Mouse (Mus musculus): ENCODE data around the gene Rcor1.

Rcor1 gene

DNA sequence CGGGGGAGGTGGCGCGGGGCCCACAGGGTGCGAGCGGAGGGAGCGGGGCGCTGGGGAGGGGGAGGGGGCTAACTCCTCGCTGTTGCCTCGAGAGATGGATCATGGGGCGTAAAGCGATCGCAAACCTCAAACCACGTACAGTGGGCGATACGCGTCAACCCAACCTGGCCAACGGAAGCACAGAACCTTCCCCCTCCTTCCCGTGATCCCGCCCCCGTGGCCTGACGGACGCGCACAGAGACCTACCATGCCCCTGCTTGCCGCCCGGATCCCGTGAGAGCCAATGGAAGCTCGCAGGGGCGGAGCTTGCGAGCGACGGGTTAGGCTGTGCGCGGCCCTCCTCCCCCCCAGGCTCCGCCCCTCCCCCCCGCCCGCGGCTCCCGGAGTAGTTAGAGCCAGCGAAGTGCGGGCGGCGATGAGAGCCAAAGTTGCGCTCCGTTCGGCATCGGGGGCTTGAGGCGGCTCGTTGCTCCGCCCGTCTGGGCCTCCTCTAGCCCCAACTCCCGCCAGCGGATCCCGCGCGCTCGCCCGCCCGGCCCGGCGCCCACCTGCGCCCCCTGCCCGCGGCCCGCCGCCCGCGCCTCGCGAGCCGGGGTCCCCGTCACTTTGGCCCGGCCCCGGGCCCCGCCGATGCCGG, at the start of gene Rcor1:
TSS of gene Rcor1 (plus strand) at position 376 of the 637 bp plus-strand sequence.
- in situ Hi-C loops (cut with MboI; ENCODE audit: low sequenced_read_pairs) = no loop called here

DNA sequence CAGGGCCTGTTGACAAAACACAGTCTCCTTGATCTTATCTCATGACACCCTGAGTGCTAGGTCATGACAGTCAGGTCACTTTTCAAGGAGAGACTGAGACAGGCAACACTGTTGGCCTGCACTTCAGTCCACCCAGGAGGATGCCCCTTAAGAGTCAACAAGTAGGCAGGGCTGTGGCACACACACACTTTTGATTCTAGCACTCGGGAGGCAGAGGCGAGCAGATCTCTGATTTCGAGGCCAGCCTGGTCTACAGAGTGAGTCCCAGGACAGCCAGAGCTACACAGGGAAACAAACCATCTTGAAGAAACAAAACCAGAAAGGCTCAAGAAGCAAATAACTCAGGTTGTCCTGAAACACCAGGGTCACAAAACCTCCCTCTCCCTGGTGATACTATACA, 49.7 kb upstream of the Rcor1 start:
- in situ Hi-C loops (cut with MboI; ENCODE audit: low sequenced_read_pairs) = no loop called here

DNA sequence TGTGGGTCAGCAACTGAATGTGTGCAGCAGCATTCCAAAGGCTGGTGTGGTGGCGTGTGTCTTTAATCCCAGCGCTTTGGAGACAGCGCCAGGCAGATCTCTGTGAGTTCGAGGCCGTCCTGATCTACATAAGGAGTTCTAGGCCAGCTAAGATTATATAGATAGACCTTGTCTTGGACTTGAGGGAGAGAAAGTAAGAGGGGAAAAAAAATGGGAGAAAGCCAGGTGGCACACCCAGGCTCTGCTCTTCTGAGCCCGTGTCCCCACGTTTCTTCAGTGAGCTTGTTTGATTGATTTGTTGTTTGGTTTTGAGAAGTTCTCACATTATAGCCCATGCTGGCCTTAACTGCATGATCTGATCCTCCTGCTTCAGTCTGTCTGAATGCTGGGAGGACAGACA, 48.7 kb upstream of the Rcor1 start:
- in situ Hi-C loops (cut with MboI; ENCODE audit: low sequenced_read_pairs) = no loop called here

DNA sequence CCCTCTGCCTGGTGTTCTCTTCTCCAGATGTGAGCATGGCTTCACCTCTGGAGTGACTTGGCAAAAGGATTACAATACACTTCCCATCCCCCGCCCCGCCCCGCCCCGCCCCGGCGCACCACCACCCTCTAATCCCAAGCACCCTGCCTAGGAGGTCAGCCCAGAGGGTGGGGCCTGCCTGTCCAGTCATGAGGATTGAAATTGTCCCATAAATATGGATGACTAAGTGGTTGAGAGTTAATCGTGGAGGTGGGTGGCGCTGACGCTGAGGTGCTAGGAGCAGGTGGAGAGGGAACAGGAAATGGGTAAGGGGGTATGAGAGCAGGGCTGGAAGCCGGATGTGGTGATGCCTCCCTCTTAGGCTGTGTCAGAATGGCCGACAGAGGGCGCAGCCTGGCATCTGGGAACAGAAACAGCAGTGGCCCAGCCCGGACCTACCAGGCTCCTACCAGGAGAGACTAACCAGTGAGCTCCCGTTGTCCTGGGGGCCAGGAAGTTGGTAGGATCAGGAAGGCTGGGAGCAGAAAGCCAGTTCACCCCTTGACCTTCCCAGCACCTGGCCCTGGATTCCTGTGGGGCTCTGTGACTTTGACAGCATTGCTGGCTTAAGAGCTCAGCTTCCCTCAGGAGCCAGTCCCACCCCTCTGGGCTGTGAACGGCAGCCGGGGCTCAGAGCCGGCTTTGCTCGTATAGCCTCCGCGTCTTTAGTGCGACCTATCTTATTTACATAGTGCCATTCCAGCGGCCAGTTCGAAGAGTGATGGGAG, 47.6 kb upstream of the Rcor1 start:
- in situ Hi-C loops (cut with MboI; ENCODE audit: low sequenced_read_pairs) = no loop called here

DNA sequence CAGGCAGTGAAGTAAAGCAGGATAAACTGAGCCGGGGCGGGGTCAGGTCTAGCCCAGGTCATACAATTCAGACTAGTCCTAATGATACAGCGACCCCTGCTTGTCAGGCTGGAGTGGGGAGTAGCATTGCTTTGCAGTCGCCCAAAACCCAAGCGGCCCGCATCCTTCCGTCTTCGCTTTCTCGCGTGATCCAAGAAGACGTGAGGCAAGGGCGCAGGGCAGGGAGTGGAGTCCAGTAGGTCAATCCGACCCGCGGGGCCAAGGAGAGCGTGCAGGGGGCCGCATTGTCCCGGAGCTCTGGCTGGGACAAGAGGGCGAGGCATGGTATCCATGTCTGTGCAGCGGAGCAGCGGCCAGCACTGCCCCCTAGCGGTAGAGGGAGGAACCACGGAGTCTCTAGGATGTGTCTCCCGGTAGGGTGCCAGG, 47.0 kb upstream of the Rcor1 start:
- in situ Hi-C loops (cut with MboI; ENCODE audit: low sequenced_read_pairs) = no loop called here

DNA sequence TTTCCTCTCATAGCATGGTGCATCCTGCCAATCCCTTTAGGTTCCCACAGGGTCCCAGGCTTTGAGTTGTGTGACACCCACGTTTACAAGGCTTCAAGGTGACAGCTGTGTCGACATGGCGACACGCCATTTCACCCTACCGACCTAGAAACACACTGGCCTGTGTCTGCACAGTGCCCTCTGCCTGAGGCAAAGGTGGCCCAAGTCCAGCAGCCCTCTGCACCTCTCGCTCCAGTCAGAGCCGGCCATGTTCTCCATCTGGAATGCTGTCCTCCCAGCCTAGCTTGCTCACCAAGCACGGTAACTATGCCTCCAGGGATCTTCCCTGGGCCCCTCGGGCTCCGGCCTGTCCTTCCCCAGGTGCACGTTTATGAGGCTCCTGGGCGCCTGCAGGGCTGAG, 46.4 kb upstream of the Rcor1 start:
- in situ Hi-C loops (cut with MboI; ENCODE audit: low sequenced_read_pairs) = no loop called here

DNA sequence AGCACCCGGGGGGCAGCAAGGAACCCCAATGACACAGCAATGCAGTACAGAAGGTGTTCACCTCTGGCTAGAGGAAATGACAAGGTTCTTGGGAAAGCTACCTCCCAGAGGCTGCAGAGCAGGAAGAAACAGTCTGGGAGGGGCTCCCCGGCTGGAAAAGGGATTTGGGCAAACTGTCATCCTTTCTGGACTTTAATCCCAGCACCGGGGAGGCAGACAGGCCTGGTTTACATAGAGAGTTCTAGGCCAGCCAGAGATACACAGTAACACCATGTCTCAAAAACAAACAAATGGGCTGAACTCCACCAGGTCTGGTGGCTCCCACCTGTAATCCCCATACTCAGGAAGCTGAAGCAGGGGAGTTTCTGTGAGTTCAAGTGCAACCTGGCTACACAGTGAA, 45.9 kb upstream of the Rcor1 start:
- in situ Hi-C loops (cut with MboI; ENCODE audit: low sequenced_read_pairs) = no loop called here

DNA sequence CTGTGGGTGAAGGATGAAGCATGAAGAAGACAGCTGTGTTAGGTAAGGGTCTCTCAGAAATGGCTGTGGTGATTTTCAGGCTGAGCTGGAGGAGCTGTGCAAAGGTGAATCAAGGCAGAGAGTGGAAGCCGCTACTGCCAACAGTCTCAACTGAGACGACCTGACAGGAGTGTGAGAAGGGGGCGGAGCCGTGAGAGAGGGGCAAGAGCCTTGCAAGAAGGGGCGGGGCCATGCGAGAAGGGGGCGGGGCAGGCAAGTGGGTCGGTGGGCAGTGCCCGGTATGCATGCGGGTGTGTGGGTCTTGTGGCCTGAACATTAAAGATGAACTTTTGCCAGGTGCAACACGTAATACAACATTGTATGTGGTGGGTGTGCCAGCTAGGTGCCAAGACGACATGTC, 44.5 kb upstream of the Rcor1 start:
- in situ Hi-C loops (cut with MboI; ENCODE audit: low sequenced_read_pairs) = no loop called here

DNA sequence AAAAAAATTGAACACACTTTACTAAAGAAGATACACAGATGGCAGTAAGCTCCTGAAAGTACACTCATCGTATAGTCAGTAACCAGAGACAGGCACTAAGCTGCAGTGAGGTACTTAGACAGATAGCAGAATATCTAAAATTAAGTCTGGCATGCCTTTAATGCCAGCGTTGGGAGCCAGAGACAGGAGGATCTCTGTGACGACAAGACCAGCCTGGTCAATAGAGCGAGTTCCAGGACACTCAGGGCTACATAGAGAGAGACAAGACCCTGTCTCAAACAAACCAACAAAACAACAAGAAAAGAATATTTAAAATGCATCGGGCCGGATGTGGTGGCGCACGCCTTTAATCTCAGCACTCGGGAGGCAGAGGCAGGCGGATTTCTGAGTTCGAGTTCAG, 41.1 kb upstream of the Rcor1 start:
- in situ Hi-C loops (cut with MboI; ENCODE audit: low sequenced_read_pairs) = no loop called here

DNA sequence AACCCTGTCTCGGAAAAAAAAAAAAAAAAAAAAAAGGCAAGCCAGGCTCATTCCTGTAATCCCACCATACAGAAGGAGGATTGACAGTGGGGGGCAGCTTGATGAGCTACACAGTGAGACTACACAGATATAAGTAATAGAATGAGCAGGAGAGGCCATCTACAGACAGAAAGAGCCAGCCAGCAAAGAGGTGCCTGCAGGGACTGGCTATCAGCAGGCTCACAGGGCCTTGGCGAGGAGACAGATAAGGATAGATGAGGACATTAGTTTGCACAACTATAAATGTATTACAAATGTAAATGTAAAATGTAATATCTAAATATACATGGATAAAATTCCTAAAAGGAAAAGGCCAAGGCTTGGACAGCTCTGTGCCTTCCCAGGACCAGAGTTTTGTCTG, 39.3 kb upstream of the Rcor1 start:
- in situ Hi-C loops (cut with MboI; ENCODE audit: low sequenced_read_pairs) = no loop called here

DNA sequence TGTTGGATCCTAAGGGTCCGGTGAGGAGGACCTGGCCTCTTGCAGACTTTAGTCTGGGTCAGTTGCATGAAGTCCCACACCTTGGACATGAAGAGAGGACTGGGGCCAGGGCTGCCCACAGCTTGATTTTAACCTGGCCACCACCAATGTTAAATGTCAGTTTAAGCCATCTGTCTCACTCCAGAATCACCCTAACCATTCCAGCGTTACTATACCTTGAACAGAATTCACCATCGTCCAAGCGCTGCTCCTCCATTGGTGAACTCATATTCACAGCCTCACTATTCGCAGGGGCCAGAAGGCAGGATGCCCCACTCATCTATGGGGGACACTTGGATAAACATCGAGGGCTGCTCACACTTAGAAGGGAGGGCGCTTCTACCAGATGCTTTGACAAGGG, 38.2 kb upstream of the Rcor1 start:
- in situ Hi-C loops (cut with MboI; ENCODE audit: low sequenced_read_pairs) = no loop called here

DNA sequence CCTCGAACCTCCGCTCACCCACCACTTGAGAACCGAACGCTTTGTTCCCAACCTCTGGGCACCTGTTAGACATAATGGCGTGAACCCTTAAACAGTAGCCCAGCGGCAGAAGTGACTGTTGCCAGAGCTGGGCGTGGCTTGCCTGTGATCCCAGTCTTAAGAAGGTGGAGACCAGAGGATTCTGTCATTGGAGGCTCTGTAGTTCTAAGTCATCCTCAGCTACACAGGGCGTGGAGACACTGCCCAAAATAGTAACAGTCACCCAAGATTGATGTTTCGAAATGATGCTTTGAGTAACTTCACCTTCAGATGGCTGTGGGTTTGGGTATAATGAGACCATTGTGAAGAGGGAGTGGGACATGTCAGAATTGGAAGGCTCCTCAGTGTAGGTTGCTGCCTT, 35.0 kb upstream of the Rcor1 start:
- in situ Hi-C loops (cut with MboI; ENCODE audit: low sequenced_read_pairs) = no loop called here

DNA sequence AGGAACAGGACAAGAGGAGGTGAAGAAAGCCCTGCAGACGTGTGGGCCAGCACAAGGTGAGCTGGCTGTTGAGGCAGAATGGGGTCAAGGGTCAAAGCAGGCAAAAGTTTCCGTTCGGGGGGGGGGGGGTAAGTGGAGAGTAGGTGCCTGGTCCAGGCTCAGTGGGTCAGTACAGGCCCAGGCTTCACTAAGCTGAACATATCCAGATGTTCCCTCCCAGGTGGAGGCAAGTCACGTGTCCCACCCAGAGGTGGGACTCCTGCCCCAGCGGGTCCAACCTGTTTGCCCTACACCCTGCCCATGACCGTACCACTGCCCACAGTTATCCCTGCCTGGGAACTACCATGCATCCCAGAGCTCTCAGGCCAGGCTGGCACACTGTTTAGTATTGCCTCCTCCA, 33.3 kb upstream of the Rcor1 start:
- in situ Hi-C loops (cut with MboI; ENCODE audit: low sequenced_read_pairs) = no loop called here

DNA sequence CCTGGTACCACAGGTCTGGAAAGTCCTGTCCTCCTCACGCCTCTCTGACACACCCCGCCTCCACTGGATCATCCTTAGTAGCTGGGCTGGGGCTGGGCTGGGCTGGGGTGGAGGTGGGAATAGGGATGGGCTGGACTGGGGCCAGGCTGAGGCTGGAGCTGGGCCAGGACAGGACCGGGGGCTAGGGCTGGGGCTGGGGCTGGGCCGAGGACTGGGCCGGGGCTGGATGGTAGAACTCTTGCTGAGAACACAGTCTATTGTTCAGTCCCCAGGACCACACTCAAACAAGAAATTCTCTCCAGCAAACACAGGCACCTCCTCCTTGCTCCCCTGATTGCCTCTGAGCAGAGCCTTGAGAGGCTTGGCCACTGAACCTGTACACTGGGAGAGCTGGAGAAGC, 32.8 kb upstream of the Rcor1 start:
- in situ Hi-C loops (cut with MboI; ENCODE audit: low sequenced_read_pairs) = no loop called here

DNA sequence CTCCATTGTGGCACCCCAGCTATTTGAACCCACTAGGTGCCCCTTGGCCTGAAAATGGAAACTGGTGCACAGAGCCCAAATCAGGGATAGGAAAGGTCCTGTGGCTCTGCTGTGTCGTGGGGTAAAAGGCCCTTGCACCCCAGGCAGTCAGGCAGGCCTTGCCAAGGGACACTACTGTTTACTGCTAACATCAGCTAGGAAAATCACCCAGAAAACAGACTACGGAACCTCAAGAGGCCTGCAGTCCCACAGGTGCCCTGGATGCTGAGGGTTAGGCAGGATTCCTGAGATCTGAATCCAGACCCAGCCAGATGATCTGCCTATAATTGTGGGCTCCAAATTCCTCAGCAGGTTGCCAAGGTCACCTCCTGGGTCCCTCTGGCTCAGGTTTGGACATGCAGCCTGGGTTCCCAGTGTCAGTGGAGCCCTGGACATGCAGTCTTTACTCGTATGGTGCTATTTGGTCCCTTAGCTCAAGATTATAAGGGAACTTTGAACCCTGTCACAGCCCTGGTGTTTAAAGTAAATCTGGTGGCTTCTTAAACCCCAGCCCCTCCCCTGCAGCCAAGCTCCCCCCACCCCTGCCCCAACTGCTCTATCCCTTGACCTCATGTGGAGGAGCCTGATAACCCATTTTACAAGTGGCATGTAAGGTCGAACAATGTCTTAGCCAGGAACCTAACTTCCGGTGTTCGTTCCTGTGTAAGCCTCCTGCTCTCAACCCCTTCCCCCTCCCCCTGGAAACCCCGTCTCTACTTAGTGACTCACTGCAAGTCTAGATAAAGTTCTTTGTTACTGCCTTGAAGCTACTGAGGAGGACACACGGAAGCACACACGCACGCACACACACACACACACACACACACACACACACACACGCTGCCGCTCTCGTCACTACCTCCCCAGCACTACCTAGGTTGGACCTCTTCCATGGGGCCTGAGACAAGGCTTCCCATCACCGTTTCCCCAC, 31.7 kb upstream of the Rcor1 start:
- in situ Hi-C loops (cut with MboI; ENCODE audit: low sequenced_read_pairs) = no loop called here

DNA sequence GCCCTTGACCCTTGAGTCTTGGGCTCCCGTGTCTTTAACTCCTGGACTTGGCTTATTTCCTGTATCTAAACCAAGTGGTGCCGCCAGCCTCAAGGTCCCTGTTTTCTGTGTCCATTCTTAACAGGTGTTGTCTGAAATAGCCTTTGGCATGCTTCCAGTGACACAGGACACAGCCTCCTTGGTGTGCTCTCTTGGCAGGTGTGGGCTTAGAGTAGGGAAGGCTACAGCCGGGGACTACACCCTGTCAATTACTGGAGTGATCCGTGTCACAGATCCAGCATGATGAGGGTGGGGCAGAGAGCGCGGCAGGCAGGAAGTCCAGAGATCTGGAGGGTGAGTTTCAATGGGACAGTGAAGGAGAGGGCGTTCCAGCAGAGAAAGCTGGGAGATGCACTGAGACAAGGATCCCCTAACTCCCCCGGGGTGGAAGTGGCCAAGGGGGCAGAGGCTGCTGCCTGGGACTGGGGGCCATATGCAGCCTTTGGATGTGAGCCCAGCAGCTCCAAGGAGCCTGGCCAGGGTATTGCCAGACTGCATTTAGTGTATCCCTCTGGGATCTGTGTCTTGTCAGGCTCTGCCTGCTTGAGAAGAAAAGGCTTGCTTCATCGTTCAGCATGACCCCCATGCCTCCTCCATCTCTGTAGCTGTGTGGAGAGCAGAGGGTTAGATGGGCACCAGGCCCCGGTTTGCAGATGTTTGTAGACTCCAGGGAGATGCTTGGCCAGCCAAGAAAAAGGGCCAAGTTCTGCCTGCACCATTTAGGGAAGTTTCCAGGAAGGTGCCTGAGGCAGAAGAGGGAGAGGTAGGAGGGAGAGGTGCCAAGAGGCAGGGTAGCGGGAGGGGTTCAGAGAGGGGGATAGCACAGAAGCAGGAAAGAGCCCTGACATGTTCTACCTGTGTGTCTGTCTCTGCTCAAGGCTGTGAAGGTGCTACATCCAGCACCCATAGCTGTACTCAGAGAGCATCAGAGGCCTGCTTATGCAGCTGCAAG, 30.4 kb upstream of the Rcor1 start:
- in situ Hi-C loops (cut with MboI; ENCODE audit: low sequenced_read_pairs) = no loop called here

DNA sequence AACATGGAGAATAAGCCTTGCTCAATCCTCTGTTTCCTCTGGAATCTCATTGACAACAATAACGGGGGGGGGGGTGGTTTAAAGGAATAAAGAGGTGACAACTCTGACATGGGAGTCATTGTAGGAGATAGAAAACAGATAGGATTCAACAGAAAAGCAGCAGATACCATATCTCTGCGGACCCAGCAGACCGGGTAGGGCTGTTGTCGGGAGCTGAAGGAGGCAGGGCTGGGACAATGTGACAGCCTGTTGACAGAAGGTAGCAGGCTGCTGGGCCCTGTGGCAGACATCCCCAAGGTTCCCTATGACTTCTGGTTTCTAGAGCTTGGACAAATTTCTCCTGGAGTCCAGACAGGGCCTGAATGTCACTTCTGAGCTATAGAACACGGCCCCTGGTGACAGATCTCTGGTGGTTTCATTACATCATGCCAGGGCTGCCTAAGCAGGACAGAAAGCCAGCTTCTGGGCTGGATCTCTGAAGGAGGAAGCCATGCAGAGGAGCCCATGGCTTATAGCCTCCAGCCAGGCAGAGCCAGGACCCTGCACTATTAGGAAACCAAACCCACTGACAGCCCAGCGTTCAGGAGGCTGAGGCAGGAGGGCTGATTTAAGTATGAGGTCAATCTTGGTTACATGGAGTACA, 29.4 kb upstream of the Rcor1 start:
- in situ Hi-C loops (cut with MboI; ENCODE audit: low sequenced_read_pairs) = no loop called here

DNA sequence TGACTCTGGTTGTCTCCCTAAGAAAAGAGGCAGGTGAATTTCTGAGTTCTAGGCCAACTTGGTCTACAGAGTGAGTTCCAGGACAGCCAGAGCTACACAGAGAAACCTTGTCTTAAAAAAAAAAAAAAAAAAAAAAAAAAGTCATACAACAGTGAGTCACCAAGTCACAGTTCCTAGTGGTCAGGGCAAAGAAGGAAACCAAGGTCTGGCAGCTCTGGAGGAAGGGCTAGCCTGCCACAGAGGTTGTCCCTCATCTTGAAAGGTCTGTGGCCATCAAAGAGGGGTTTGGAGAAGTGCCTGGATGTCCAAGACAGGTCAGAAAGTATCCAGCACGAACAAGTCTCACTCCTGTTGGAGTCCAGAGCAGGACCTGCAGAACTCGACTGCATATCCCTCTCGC, 22.3 kb upstream of the Rcor1 start:
- in situ Hi-C loops (cut with MboI; ENCODE audit: low sequenced_read_pairs) = no loop called here

DNA sequence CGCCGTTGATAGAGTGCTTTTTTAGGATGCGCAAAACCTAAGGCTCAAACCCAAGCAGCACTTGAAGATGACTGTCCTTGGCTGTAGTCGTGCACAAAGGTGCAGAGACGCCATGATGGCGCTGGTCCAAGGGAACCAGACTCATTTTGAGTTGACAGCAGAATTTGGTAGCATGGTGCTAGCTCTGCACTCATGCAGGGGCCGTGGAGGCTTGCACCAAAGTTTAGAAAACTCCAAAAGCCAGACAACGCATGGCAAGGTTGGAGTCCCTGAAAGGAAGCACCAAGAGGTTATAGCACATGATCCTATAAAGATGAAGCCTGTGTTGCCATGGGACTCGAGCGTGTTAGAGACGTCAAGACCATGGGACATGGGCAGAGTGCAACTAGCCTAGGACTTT, 21.1 kb upstream of the Rcor1 start:
- in situ Hi-C loops (cut with MboI; ENCODE audit: low sequenced_read_pairs) = no loop called here

DNA sequence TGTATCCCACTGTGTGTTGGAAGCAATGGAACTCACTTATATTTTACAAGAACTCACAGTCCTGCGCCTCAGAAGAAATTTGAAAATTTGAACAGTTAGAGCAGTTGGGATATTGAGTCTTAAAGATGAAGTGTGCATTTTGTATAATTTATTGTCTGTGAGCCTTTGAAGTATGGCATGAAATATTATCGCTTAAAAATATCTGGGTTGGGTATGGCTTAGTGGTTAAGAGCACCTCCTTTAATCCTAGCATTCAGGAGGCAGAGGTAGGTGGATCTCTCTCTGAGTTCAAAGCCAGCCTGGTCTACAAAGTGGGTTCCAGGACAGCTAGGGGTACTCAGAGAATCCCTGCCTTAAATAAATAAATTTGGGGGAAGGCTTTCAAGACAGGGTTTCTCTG, 20.1 kb upstream of the Rcor1 start:
- in situ Hi-C loops (cut with MboI; ENCODE audit: low sequenced_read_pairs) = no loop called here

Measured in CH12F3 (cell line).